Mouse (Mus musculus) stomach, postnatal 0 days (tissue): ENCODE measurements around the gene Lmod2.

Source experiments
- CTCF ChIP-seq: IDR thresholded peaks from 2 replicates; pipeline ENCODE4 v1.5.1; 2016; ENCODE audit warnings: antibody characterized with exemption, low read depth, mild to moderate bottlenecking, moderate library complexity
- EP300 ChIP-seq: optimal IDR thresholded peaks from 2 replicates; pipeline ENCODE3; 2016; ENCODE audit warnings: antibody characterized with exemption

DNA sequence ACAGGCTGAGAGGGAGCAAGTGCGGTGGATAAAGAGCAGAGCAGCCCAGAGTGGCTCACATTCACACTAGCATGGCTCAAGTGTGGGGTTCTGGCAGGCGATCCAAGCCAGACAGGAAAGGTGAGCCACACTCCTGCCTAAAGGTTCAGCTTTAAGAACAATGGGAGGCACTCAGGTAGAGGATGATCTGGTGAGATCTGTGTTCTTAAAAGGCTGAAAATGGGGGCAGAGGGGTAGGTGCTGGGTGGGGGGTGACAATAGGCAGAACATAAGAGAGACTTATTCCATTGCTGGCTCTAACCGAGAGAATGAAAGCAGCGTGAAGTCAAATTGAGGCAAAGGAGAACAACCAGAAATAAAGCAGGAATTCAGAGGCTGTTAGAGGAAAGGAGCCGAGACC lies 7.3 kb upstream of the Lmod2 start:
- TF ChIP-seq EP300 (no peak), CTCF (no peak)
